Mouse (Mus musculus) embryonic fibroblast, embryonic 13.5 days (primary cell): ENCODE data around the gene Tmem245.

Experiments
- CTCF ChIP-seq: IDR thresholded peaks from 2 replicates; pipeline ENCODE4 v1.5.1; 2011; ENCODE audit warnings: mild to moderate bottlenecking, control low read depth, low read length, moderate library complexity, borderline replicate concordance; ENCODE audit not compliant: insufficient read depth
- POLR2A ChIP-seq: IDR thresholded peaks from 2 replicates; pipeline ENCODE4 v1.6.1; 2011; ENCODE audit warnings: low read depth, mild to moderate bottlenecking, control low read depth, low read length, moderate library complexity

- TF ChIP-seq CTCF, result no peak
- peak; percentile 52 for TF ChIP-seq POLR2A
Observed at GRCm38 (mm10) chr4:56865003-56865511, 82.2 kb downstream of the Tmem245 start, which contains the start of gene Ctnnal1.
